Mouse (Mus musculus) heart, embryonic 12.5 days (tissue): Measurements from ENCODE around the gene Fanci. TPM values are rescaled to one million over a fixed set of nuclear protein-coding genes. Genes with fewer than 3 reads are reported as not detected.

Experiments used
- ATAC-seq: fragments of 200-750 bp; cut with Nextera tagmentation; 2 replicates; pipeline ENCODE4 v1.8.0; 2017; ENCODE audit warnings: moderate TSS enrichment, moderate library complexity; ENCODE audit not compliant: insufficient number of reproducible peaks, low FRiP score
- H3K27ac ChIP-seq: fragments of 300-500 bp; sonication (generic); 2 replicates; pipeline ENCODE4 v1.5.1; 2016; ENCODE audit warnings: mild to moderate bottlenecking, moderate library complexity; ENCODE audit not compliant: poor library complexity, severe bottlenecking
- H3K27me3 ChIP-seq: fragments of 300-500 bp; sonication (generic); replicated peaks from 2 replicates; pipeline ENCODE4 v1.6.1; 2016; ENCODE audit warnings: mild to moderate bottlenecking, moderate library complexity
- H3K36me3 ChIP-seq: fragments of 300-500 bp; sonication (generic); 2 replicates; pipeline ENCODE4 v1.6.1; 2016; ENCODE audit warnings: mild to moderate bottlenecking, moderate library complexity
- H3K4me1 ChIP-seq: fragments of 300-500 bp; sonication (generic); replicated peaks from 2 replicates; pipeline ENCODE4 v1.6.1; 2016; ENCODE audit warnings: mild to moderate bottlenecking
- H3K4me2 ChIP-seq: fragments of 300-500 bp; sonication (generic); 2 replicates; pipeline ENCODE4 v1.6.1; 2016; ENCODE audit warnings: mild to moderate bottlenecking, moderate library complexity
- H3K4me3 ChIP-seq: fragments of 300-500 bp; sonication (generic); 2 replicates; pipeline ENCODE4 v1.5.1; 2016; ENCODE audit warnings: mild to moderate bottlenecking
- H3K9ac ChIP-seq: fragments of 300-500 bp; sonication (generic); 2 replicates; pipeline ENCODE4 v1.6.1; 2016; ENCODE audit warnings: mild to moderate bottlenecking, moderate library complexity
- H3K9me3 ChIP-seq: fragments of 300-500 bp; sonication (generic); replicated peaks from 2 replicates; pipeline ENCODE4 v1.6.1; 2016; ENCODE audit warnings: mild to moderate bottlenecking, moderate library complexity
- WGBS: fragments of 180-500 bp; shearing (Covaris S2); methylation state at CpG from one replicate; pipeline ENCODE4 v1.1.7; 2016; 5-methylcytosine and 5-hydroxymethylcytosine counted together
- polyA plus RNA-seq: library from polyadenylated mRNA; unstranded; fragments of >200 nt; fragmentation: Nextera tagmentation; extraction: Ambion mirVana; gene quantifications from 2 replicates; pipeline ENCODE4 v1.2.1, GENCODE M21; 2016

Gene Fanci
- 12.0 and 12.2 TPM in 2 replicates for polyA plus RNA-seq

DNA sequence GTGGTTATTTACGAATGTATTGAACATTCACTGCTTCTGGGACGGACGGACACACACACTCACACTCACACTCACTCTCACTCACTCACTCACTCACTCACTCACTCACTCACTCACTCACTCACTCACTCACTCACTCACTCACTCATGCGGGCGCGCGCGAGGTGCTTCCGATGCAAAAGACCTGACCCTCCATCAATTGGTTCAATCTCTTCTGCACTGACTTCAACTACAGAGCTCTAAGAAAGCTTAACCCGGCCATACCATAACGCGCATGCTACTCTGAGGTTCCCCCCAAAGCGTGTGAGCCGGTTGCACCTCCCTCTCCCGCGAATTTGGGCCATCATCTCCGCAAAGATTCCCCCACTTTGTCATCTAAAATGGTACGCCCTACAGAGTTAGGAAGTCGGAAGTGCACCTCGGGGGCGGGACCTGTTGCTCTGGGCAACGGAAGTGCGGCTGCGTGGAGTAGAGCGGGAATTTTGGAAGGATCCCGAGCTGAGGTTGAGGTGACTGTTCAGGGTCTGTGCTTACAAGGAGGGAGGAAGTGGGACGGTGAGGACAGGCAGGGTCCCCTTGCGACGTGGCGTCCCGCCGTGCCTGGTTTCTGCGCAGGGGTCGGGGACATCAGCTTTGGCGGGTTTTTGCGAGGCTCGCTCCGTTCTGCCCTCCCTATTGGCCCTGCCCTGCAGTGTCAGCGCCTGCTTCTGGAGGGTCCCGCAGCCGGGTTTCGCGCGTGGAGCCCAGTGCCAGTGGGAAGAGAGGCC is at the start of gene Fanci:
TSS of gene Fanci (plus strand) at position 47 of the 767 bp plus-strand sequence.
- Histone ChIP-seq H3K27me3 (no peaks in the 10 kb centered on the region), H3K9me3 (no peaks in the 10 kb centered on the region), H3K9ac (peak within 1 kb of the TSS; percentile 74), H3K4me1 (0 out of 2 replicates have a peak, but pooled peaks cover 2% of the 10 kb centered on the region), H3K4me3 (peak within 1 kb of the TSS; percentile 67), H3K36me3 (no peaks in the 10 kb centered on the region; the same call in 1 of the 2 replicates), H3K4me2 (peak within 1 kb of the TSS; percentile 95), H3K27ac (peak within 1 kb of the TSS; percentile 73)
- ATAC-seq: peak; percentile 93
- WGBS: under 1% methylated on average over 44 of the region's 44 CpGs

DNA sequence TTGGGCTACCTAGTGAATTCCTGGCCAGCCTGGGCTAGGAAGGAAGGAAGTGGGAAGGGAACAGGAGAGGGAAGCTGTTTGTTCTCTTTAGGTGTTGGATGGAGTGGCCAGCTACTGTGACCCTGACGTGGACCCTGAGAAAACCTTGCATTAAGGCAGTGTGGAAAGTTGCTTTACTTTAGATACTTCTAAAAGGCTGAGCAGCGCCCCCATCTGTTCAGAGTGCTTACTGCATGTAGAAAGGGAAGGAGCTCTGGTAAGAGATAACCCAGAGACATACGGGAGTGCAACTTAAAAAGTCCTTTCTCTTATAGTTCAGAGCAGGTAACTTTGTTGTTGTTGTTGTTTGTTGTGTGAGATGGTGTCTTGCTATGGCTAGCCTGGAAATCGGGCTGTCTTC is 45.8 kb upstream of the Fanci start:
- H3K4me2 ChIP-seq: no peak overlapping the region
- no peak overlapping the region for H3K9ac ChIP-seq
- H3K4me3 ChIP-seq: no peak overlapping the region
- H3K9me3 ChIP-seq: no peaks in the 10 kb centered on the region
- no peak for ATAC-seq
- H3K27ac ChIP-seq: no peak overlapping the region
- H3K36me3 ChIP-seq: peaks cover 25% of the 10 kb centered on the region
- WGBS: 47% methylated on average over 4 of the region's 4 CpGs
- peaks cover 3% of the 10 kb centered on the region for H3K4me1 ChIP-seq
- H3K27me3 ChIP-seq: no peaks in the 10 kb centered on the region; the same call in 1 of the 2 replicates

DNA sequence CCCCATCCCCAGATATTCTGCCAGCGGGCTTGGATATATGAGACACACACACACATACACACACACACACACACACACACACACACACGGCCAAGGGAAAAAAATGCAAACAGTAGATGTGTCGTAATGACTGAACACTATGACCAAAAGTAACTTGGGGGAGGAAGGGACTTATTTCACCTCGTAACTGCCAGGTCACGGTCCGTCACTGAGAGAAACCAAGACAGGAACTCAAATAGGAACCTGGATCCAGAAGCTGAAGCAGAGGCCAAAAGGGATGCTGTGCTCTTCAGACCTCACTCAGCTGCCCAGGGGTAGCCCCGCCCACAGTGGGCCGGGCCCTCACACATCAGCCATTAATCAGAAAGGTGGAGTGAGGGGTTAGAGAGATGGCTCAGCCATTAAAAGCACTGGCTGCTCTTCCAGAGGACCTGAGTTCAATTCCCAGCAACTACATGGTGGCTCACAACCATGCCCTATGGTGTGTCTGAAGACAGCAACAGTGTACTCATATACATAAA is 45.1 kb upstream of the Fanci start:
- 76% methylated on average over 8 of the region's 8 CpGs for WGBS
- peaks cover 30% of the 10 kb centered on the region for H3K36me3 ChIP-seq
- no peak overlapping the region for H3K27ac ChIP-seq
- H3K9ac ChIP-seq: no peak overlapping the region
- H3K9me3 ChIP-seq: no peaks in the 10 kb centered on the region
- no peak overlapping the region for H3K4me3 ChIP-seq
- peaks cover 3% of the 10 kb centered on the region; the same call in 1 of the 2 replicates for H3K27me3 ChIP-seq
- peaks cover 3% of the 10 kb centered on the region for H3K4me1 ChIP-seq
- H3K4me2 ChIP-seq: no peak overlapping the region
- no peak for ATAC-seq

DNA sequence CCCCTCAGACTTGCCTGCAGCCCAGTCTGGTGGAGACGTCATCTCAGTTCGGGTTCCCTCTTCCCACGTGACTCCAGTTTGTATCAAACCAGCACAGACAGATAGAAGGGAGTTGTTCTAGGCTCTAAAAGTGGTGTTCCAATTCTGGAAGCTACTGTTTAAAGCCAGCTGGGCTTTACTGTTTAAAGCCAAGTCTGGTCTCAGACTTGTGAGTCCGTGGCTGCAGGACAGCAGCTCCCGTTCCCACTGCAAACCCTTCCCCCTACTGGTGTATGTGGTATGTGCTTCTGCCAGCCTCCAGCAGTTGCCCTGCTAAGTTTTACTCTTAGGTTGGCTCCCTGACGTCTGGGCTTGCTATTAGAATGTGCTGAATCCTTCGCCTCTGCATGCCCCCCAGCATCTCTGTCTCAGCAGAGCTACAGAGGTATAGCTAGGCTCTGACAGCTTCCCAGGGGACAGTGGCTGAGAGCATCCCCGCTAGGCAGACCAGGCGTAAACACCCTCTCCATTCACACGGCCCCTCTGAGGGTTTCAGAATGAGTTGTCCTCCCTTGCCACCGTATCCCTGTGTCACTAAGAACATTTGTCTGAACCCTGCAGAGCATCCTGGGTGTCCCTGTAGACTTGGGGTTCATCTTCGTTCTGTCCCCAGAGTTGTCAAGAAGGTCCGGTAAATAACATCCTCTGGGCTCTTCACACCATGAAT is 44.5 kb upstream of the Fanci start:
- H3K27ac ChIP-seq: no peak overlapping the region
- 79% methylated on average over 13 of the region's 13 CpGs for WGBS
- peaks cover 3% of the 10 kb centered on the region for H3K4me1 ChIP-seq
- no peak for ATAC-seq
- no peak overlapping the region for H3K4me3 ChIP-seq
- no peak overlapping the region for H3K9ac ChIP-seq
- peaks cover 30% of the 10 kb centered on the region for H3K36me3 ChIP-seq
- H3K27me3 ChIP-seq: peaks cover 9% of the 10 kb centered on the region
- no peaks in the 10 kb centered on the region for H3K9me3 ChIP-seq
- no peak overlapping the region for H3K4me2 ChIP-seq

DNA sequence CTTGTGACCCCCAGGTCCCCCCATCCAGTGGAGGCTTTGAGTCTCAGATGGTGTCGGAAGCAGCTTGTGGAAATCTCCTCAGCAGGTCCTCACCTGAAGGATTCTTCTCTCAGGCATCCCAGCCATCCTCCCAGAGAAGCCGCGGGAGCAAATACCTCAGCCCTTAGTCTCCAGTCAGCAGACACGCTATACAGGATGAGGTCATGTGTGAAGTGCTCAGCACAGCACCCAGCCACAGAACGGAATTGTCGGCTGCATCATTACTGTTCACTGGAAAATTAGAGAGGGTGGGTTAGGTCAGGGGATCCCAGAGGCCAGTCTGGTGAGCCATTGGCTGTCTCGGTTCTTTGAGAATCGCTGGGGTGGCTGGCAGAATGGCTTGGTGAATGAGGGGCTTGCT is 42.9 kb upstream of the Fanci start:
- peaks cover 3% of the 10 kb centered on the region for H3K4me1 ChIP-seq
- H3K4me3 ChIP-seq: no peak overlapping the region
- WGBS: 80% methylated on average over 8 of the region's 8 CpGs
- H3K27ac ChIP-seq: no peak overlapping the region
- peaks cover 25% of the 10 kb centered on the region for H3K36me3 ChIP-seq
- no peaks in the 10 kb centered on the region for H3K9me3 ChIP-seq
- H3K4me2 ChIP-seq: no peak overlapping the region
- no peak for ATAC-seq
- peaks cover 13% of the 10 kb centered on the region for H3K27me3 ChIP-seq
- H3K9ac ChIP-seq: no peak overlapping the region

DNA sequence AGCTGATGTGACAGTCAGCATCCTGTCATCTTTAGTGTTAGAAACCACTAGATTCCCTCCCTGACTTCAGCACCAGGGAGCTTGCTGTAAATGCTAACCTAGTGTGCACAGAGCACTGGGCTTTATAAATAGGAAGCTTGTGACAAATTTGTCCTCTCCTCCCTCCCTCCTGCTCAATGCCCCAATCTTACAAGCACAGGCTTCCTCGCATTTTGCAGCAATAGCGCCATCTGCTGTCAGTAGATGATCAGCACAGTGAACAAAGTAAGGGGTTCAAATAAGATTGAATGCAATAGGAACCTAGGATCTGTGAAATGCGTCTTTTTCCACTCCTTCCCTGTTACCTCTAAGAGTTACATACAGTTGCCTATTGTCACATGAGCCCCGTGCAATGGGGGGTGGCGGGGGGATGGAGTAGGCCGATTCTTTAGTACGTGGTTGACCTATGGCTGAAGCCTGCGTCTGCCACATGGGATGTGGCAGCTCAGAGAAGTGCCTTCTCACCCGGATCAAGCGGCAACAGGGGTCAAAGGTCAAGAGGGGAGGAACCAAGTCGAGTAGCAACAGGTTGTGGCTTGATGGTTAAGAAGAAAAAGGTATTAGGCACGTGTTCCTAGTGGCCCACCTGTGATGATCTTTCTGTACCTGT is 41.9 kb upstream of the Fanci start:
- WGBS: 44% methylated on average over 12 of the region's 12 CpGs
- ATAC-seq: peak; percentile 19; the same call in 1 of the 2 replicates
- peaks cover 13% of the 10 kb centered on the region for H3K27me3 ChIP-seq
- no peak overlapping the region for H3K27ac ChIP-seq
- H3K4me1 ChIP-seq: peaks cover 3% of the 10 kb centered on the region
- H3K4me3 ChIP-seq: no peak overlapping the region
- peaks cover 33% of the 10 kb centered on the region for H3K36me3 ChIP-seq
- H3K4me2 ChIP-seq: no peak overlapping the region
- H3K9ac ChIP-seq: no peak overlapping the region
- H3K9me3 ChIP-seq: no peaks in the 10 kb centered on the region

DNA sequence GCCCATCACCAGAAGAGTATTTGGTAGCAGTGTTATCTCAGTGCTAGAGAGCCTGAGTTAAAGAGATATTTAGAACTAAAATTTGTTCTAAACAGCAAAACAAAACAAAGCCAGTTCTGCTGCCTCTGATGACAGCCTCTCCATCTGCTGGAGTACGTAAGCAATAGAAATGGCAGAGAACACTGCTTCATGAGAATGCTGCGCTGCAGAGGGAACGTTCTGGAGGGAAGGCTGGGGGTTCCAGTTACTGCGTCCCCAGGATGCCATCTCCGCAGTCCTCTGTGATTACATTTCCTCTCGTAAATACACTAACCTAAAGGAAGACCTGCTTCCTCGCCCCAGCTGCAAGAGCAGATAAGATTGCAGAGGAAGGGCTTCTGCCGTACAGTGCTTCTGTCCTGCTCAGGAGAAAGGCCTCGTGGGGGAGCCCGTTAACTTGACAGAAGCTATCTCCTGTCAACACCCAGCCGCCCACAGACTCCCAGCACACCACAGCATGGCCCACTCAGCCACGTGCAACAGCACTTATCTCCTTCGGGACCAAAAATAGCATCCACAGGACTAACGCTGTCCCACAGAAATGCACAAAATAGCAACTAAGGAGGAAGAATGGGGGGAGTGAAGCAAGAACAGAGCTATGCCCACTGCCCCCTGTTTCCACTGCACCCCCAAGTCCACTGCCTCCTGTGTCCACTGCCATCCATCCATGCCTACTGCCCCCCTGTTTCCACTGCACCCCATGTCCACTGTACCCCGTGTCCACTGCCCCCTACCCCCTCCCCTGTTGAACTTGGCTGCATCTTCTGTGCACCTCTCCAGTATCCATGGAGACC is 33.2 kb upstream of the Fanci start:
- peak; percentile 89 for ATAC-seq
- 2% methylated on average over 15 of the region's 15 CpGs for WGBS
- peaks cover 45% of the 10 kb centered on the region for H3K27me3 ChIP-seq
- H3K4me2 ChIP-seq: peak overlapping the region; percentile 66
- H3K9ac ChIP-seq: peak overlapping the region; percentile 9; the same call in 1 of the 2 replicates
- H3K36me3 ChIP-seq: peaks cover 24% of the 10 kb centered on the region
- peak overlapping the region; percentile 23 for H3K4me3 ChIP-seq
- H3K4me1 ChIP-seq: peaks cover 60% of the 10 kb centered on the region
- peak overlapping the region; percentile 84 for H3K27ac ChIP-seq
- H3K9me3 ChIP-seq: no peaks in the 10 kb centered on the region

DNA sequence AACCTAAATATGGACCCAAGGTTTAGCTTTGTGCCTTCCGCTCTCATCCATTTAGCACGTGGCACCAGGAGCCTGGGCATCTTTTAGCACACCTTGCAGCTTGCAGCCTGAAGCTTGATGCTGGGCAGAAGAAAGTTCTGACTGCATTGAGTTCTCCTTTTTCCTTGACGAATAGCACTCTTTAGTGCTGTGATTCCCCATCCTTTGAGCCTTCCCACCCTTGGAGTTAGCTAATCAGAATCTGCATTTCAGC is 32.6 kb upstream of the Fanci start:
- Histone ChIP-seq H3K4me1 (peaks cover 65% of the 10 kb centered on the region), H3K9ac (peak overlapping the region; percentile 9; the same call in 1 of the 2 replicates), H3K4me3 (peak overlapping the region; percentile 23), H3K9me3 (no peaks in the 10 kb centered on the region), H3K36me3 (peaks cover 21% of the 10 kb centered on the region), H3K27ac (peak overlapping the region; percentile 84), H3K4me2 (peak overlapping the region; percentile 66), H3K27me3 (peaks cover 45% of the 10 kb centered on the region)
- 28% methylated on average over 3 of the region's 3 CpGs for WGBS
- no peak; the same call in 1 of the 2 replicates for ATAC-seq

DNA sequence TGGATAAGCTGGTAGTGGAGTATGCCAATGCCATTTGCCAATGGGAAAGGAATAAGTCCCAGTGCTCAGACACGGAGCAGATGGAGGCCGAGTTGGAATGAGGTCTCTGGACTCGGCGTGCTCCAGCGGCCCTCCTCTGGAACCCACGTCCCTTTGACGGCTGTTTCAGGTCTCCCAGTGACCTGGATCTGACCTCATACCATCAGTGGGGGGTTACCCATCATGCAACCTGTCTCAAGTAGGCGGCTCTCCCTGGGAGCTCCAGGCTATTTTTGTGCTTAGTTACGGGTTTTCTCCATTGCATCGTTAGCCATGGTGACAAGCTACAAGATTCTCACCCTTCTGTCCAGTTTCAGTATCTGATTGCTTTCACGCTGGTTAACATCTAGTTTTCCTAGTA is 31.7 kb upstream of the Fanci start:
- H3K4me3 ChIP-seq: peak overlapping the region; percentile 37
- no peak for ATAC-seq
- H3K4me1 ChIP-seq: peaks cover 66% of the 10 kb centered on the region
- H3K9me3 ChIP-seq: no peaks in the 10 kb centered on the region
- H3K4me2 ChIP-seq: peak overlapping the region; percentile 66
- WGBS: 42% methylated on average over 11 of the region's 11 CpGs
- 0 out of 2 replicates have a peak overlapping the region, but pooled peaks have one; percentile 28 for H3K9ac ChIP-seq
- H3K36me3 ChIP-seq: peaks cover 15% of the 10 kb centered on the region
- peaks cover 48% of the 10 kb centered on the region for H3K27me3 ChIP-seq
- peak overlapping the region; percentile 84 for H3K27ac ChIP-seq

DNA sequence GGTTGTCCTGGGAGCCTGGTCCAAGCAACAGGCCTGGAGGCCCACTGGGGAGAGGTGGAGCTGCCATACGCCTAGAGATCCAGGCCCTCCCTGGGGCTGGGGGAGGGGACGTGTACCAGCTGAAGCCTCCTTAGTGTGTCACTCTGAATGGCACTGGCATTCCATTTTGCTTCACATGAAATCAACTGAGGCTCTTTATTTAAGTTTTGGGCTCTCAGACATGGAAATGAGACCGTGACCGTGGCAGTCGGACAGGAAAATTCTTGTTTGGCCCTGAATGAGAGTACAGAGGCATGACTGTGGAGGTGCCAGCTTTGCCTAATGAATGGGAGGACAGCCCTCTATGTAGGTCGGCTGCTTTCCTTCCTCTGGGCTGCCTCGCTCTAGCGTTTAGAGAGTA is 29.5 kb upstream of the Fanci start:
- Histone ChIP-seq H3K27me3 (peaks cover 44% of the 10 kb centered on the region), H3K27ac (no peak overlapping the region), H3K4me3 (no peak overlapping the region), H3K9me3 (no peaks in the 10 kb centered on the region), H3K4me1 (peaks cover 64% of the 10 kb centered on the region), H3K4me2 (no peak overlapping the region), H3K36me3 (0 out of 2 replicates have a peak, but pooled peaks cover 2% of the 10 kb centered on the region), H3K9ac (no peak overlapping the region)
- no peak for ATAC-seq
- WGBS: 81% methylated on average over 8 of the region's 8 CpGs
